In the genomic region with DNA sequence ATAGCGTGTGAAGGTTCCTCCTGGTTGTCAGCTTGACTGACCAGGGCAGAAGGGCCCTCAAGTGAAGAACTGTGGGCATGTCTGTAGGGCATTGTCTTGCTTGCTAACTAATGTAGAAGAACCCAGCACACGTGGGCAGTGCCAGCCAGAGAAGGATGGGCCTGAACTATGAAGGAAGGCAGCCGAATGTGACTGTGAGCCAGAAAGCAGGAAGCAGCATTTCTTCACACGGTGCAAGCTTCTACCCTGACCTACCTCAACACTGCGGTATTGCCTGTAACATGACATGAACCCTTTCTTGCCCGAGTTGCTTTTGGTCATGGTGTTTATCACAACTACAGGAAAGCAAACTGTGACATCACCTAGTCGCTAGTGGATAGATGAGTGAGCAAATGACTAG, we compare ENCODE assay signal across 14 mouse cellular contexts.
DNase-seq lines count a peak whose midpoint lies in the region; ATAC-seq and TF ChIP-seq lines count a peak whose summit lies in the region.
"Had no signal": no experiment of that assay in that cellular context is flagged by ENCODE, and none has a peak within 500 bp of the region (broad histone marks: within the 10 kb centered on the region; RNA-seq: fewer than 3 reads in every experiment).

No protein-coding gene starts in this region.

- peak; percentile 38 to 47 for DNase-seq in spleen, adult 18-20 months
- no peak for DNase-seq in spleen, postnatal 14 days (ENCODE audit: low spot score in 2 of 2)
- peak; percentile 65 for DNase-seq in naive thymus-derived CD4-positive, alpha-beta T cell, adult 2 months (ENCODE audit: low read depth)
- no peak for DNase-seq in heart, adult 8-10 months (ENCODE audit: low spot score)
- DNase-seq in gastrocnemius, adult 2 months: no peak
- DNase-seq in cerebellum, adult 11-12 months: no peak
- DNase-seq: adrenal gland, postnatal 36 days; gastrocnemius, postnatal 25 days; kidney, adult 9 months; right cerebral cortex, adult 18-20 months had no signal

- no peak for TF ChIP-seq CTCF in gastrocnemius, adult 2 months (IDR thresholded peaks at IDR 0.05)

- ATAC-seq in activated CD4-positive, CD25-positive, alpha-beta regulatory T cell, adult 4 months: peak; percentile 69

- no peak overlapping the region for H3K4me3 ChIP-seq in gastrocnemius, adult 2 months
- H3K4me3 ChIP-seq: embryonic facial prominence, embryonic 13.5 days; left cerebral cortex, adult 2 months; limb, embryonic 13.5 days had no signal

- no peak overlapping the region for H3K27ac ChIP-seq in gastrocnemius, adult 2 months
- H3K27ac ChIP-seq: embryonic facial prominence, embryonic 13.5 days; left cerebral cortex, adult 2 months; limb, embryonic 13.5 days had no signal

- intact Hi-C loops in gastrocnemius, adult 2 months (cut with DNase I): no loop called here

Comparison
In these comparisons a context has a peak if more than half of its experiments do, and no peak if none do; other contexts are left out.
1. DNase-seq: peak in spleen, adult 18-20 months (2 of 2) and naive thymus-derived CD4-positive, alpha-beta T cell, adult 2 months (single experiment); none in spleen, postnatal 14 days (0 of 2), heart, adult 8-10 months (single experiment), gastrocnemius, adult 2 months (single experiment) and cerebellum, adult 11-12 months (single experiment).